7 mouse cellular contexts compared by ENCODE assay signal in the genomic region with DNA sequence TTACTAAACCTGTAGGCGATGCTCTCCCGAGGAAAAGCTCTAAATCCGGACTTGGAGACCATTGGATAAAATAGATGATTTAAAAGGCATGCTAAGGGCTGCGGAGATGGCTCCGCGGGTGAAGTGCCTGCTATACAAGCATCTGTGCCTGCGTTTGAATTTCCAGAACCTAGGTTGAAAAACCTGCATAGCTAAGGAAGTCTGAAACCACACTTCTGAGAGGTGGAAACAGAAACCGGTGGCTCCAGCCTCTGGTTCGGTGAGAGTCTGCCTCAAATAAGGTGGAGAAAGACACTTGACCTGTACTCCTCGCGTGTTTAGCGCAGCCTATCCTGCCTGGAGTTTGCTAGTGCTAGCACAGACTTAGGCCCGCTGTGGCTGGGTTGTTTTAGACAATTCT. TPM values are rescaled to one million over a fixed set of nuclear protein-coding genes. Genes with fewer than 3 reads are reported as not detected.
A peak's percentile ranks its signal among the peaks of the same experiment; 100 is the strongest.
DNase-seq lines count a peak whose midpoint lies in the region; ATAC-seq and TF ChIP-seq lines count a peak whose summit lies in the region.

No protein-coding gene starts in this region.

- peaks cover under 1% of the 10 kb centered on the region for H3K36me3 ChIP-seq in C2C12 (ENCODE audit: control insufficient read depth, insufficient read depth)
- H3K36me3 ChIP-seq in heart, embryonic 14.5 days (ENCODE audit: control insufficient read depth, insufficient read depth, low read length) = peaks cover 10% of the 10 kb centered on the region; the same call in 1 of the 2 replicates
- H3K36me3 ChIP-seq in stomach, embryonic 15.5 days = no peaks in the 10 kb centered on the region

- no peak for TF ChIP-seq CTCF in C2C12 (IDR thresholded peaks at IDR 0.05; ENCODE audit: control insufficient read depth, insufficient read depth, insufficient read length)
- TF ChIP-seq CTCF in cerebellum, adult 2 months (IDR thresholded peaks at IDR 0.05; ENCODE audit: borderline replicate concordance, insufficient read depth, low read depth, low read length) = no peak

- peak overlapping the region; percentile 76 for H3K4me3 ChIP-seq in C2C12 (ENCODE audit: insufficient read depth, poor library complexity, severe bottlenecking)
- H3K4me3 ChIP-seq in cerebellum, adult 2 months (replicated peaks; ENCODE audit: insufficient read depth, low read depth, low read length) = peak overlapping the region; percentile 76
- H3K4me3 ChIP-seq in heart, embryonic 14.5 days (ENCODE audit: control insufficient read depth in 1 of 2, insufficient read depth in 1 of 2, low read depth in 1 of 2, low read length in 2 of 2) = peak overlapping the region; percentile 84 to 87
- H3K4me3 ChIP-seq in stomach, embryonic 15.5 days (replicated peaks) = peak overlapping the region; percentile 78

- no peaks in the 10 kb centered on the region for H3K27me3 ChIP-seq in C2C12 (ENCODE audit: control insufficient read depth, insufficient read depth, insufficient read length)
- H3K27me3 ChIP-seq in cerebellum, adult 2 months (ENCODE audit: control insufficient read depth, insufficient read depth, low read length) = no peaks in the 10 kb centered on the region
- no peaks in the 10 kb centered on the region for H3K27me3 ChIP-seq in heart, embryonic 14.5 days (ENCODE audit: control insufficient read depth, insufficient read depth, low read length)
- no peaks in the 10 kb centered on the region for H3K27me3 ChIP-seq in stomach, embryonic 15.5 days (replicated peaks)

- peaks cover 56% of the 10 kb centered on the region for H3K79me2 ChIP-seq in C2C12 (ENCODE audit: control insufficient read depth, insufficient read depth)

- ATAC-seq in heart, embryonic 14.5 days (ENCODE audit: insufficient number of reproducible peaks, insufficient read depth, low FRiP score, low read depth) = no peak
- ATAC-seq in megakaryocyte, adult 5-6 weeks (ENCODE audit: poor library complexity, severe bottlenecking) = peak; percentile 19; the same call in 1 of the 2 replicates
- no peak for ATAC-seq in stomach, embryonic 15.5 days (ENCODE audit: insufficient read depth, low FRiP score, low read depth)

- peak overlapping the region; percentile 56 for H3ac ChIP-seq in C2C12 (ENCODE audit: control insufficient read depth, insufficient read length, low read depth)

- peak overlapping the region; percentile 67; the same call in 1 of the 2 replicates for H3K27ac ChIP-seq in cerebellum, adult 2 months (ENCODE audit: insufficient read depth, low read length)
- H3K27ac ChIP-seq in heart, embryonic 14.5 days (replicated peaks in 1 of 2; ENCODE audit: control insufficient read depth in 1 of 2, insufficient read depth in 1 of 2, low read depth in 2 of 2, low read length in 2 of 2) = peak overlapping the region in 1 of 2 experiments; percentile 87; a peak in 2 of 4 replicates
- H3K27ac ChIP-seq in stomach, embryonic 15.5 days = peak overlapping the region; percentile 85

- no peaks in the 10 kb centered on the region for H3K9me3 ChIP-seq in heart, embryonic 14.5 days (ENCODE audit: control insufficient read depth, low read length)
- no peaks in the 10 kb centered on the region for H3K9me3 ChIP-seq in stomach, embryonic 15.5 days

- WGBS in cerebellum, adult 2 months = 1% methylated on average over 13 of the region's 13 CpGs
- 1% methylated on average over 13 of the region's 13 CpGs for WGBS in heart, embryonic 14.5 days
- 0% methylated on average over 13 of the region's 13 CpGs for WGBS in stomach, embryonic 15.5 days

- DNase-seq in 416B (ENCODE audit: low read depth) = peak; percentile 46
- DNase-seq in cerebellum, adult 2 months = peak; percentile 33 to 54
- peak; percentile 15 to 43 for DNase-seq in kidney, postnatal 25 days

- H3K79me3 ChIP-seq in C2C12 (ENCODE audit: low read depth) = peaks cover 32% of the 10 kb centered on the region

- peak overlapping the region; percentile 93 for H3K9ac ChIP-seq in heart, embryonic 14.5 days (ENCODE audit: low read length)
- H3K9ac ChIP-seq in stomach, embryonic 15.5 days = peak overlapping the region; percentile 76

- peak overlapping the region; percentile 70 for H3K4me2 ChIP-seq in heart, embryonic 14.5 days (ENCODE audit: low read length)
- H3K4me2 ChIP-seq in stomach, embryonic 15.5 days = peak overlapping the region; percentile 73

- H3K4me1 ChIP-seq in cerebellum, adult 2 months (ENCODE audit: control insufficient read depth, insufficient read depth, low read length) = peaks cover 4% of the 10 kb centered on the region
- peaks cover 2 to 19% of the 10 kb centered on the region in 2 experiments for H3K4me1 ChIP-seq in heart, embryonic 14.5 days (ENCODE audit: control insufficient read depth in 2 of 2, insufficient read depth in 2 of 2, low read length in 2 of 2)
- H3K4me1 ChIP-seq in stomach, embryonic 15.5 days = peaks cover 11% of the 10 kb centered on the region

- TF ChIP-seq POLR2A in cerebellum, adult 2 months (IDR thresholded peaks at IDR 0.05; ENCODE audit: borderline replicate concordance, insufficient read depth, low read length) = no peak

TF ChIP-seq in C2C12, 6 proteins besides CTCF, POLR2A, EP300 and RAD21:
- no peak for TF ChIP-seq MYOG (IDR thresholded peaks at IDR 0.05; ENCODE audit: control insufficient read depth, extremely low read depth, insufficient read length)
- TF ChIP-seq MYOD1 (IDR thresholded peaks at IDR 0.05; ENCODE audit: control insufficient read depth, insufficient read length, low read depth) = no peak
- TF ChIP-seq FOSL1 (IDR thresholded peaks at IDR 0.05; ENCODE audit: insufficient read depth, low read length, poor library complexity, severe bottlenecking) = no peak
- TF ChIP-seq CEBPB (IDR thresholded peaks at IDR 0.05; ENCODE audit: low read depth) = no peak
- no peak for TF ChIP-seq MAX (IDR thresholded peaks at IDR 0.05)
- TF ChIP-seq USF1 (IDR thresholded peaks at IDR 0.05; ENCODE audit: low read depth) = no peak

RNA-seq across cellular contexts. Expression of gene Rars2, which starts 0.5 kb away (rescaled TPM):
- 9.7 TPM for polyA plus RNA-seq in C2C12 (2012; fragmentation: generic; extraction: Trizol)
- 29.2 and 29.9 TPM in 2 replicates for polyA plus RNA-seq in cerebellum, adult 2 months (2012; rRNA removed)
- polyA plus RNA-seq in heart, embryonic 14.5 days (2014; fragmentation: Nextera tagmentation; extraction: Ambion mirVana) = 47.3 and 48.0 TPM in 2 replicates
- 16.1 and 19.4 TPM in 2 replicates for total RNA-seq in megakaryocyte, adult 5-6 weeks (2015)
- total RNA-seq in megakaryocyte, adult 5-6 weeks (2017) = 15.7 and 21.0 TPM in 2 replicates
- polyA plus RNA-seq in stomach, embryonic 15.5 days (2015; fragmentation: Nextera tagmentation; extraction: Ambion mirVana) = 66.1 and 68.9 TPM in 2 replicates

RNA-seq across cellular contexts. Expression of gene Orc3, which starts 0.6 kb away (rescaled TPM):
- polyA plus RNA-seq in C2C12 (2012; fragmentation: generic; extraction: Trizol) = 14.2 TPM
- polyA plus RNA-seq in cerebellum, adult 2 months (2012; rRNA removed) = 44.2 and 49.3 TPM in 2 replicates
- 70.6 and 75.6 TPM in 2 replicates for polyA plus RNA-seq in heart, embryonic 14.5 days (2014; fragmentation: Nextera tagmentation; extraction: Ambion mirVana)
- total RNA-seq in megakaryocyte, adult 5-6 weeks (2015) = 61.1 and 71.6 TPM in 2 replicates
- total RNA-seq in megakaryocyte, adult 5-6 weeks (2017) = 55.7 and 61.4 TPM in 2 replicates
- polyA plus RNA-seq in stomach, embryonic 15.5 days (2015; fragmentation: Nextera tagmentation; extraction: Ambion mirVana) = 71.9 and 81.5 TPM in 2 replicates
